Mouse (Mus musculus) forebrain, embryonic 12.5 days (tissue): ENCODE data around the gene Ppp1r26. TPM values are rescaled to one million over a fixed set of nuclear protein-coding genes. Genes with fewer than 3 reads are reported as not detected.

Source experiments
- polyA plus RNA-seq: library from polyadenylated mRNA; unstranded; fragments of >200 nt; fragmentation: Nextera tagmentation; extraction: Ambion mirVana; gene quantifications from 2 replicates; pipeline ENCODE4 v1.2.1, GENCODE M21; 2016

Ppp1r26 gene
- polyA plus RNA-seq, 1 experiment from 2014 or later = 9.2 TPM

Other genes with a start within 250 kb of the Ppp1r26 start
- gene 1700007K13Rik, start 19.5 kb downstream of the Ppp1r26 start, polyA plus RNA-seq = 1.3 and 2.3 TPM in 2 replicates
- gene Mrps2, start 21.3 kb downstream of the Ppp1r26 start, polyA plus RNA-seq = 58.0 and 58.1 TPM in 2 replicates
- 0.32 TPM in 2 replicates for gene Gbgt1, start 50.1 kb downstream of the Ppp1r26 start, polyA plus RNA-seq
- gene Gm10134, start 59.3 kb downstream of the Ppp1r26 start, polyA plus RNA-seq = 0.61 and 0.64 TPM in 2 replicates
- 55.2 and 62.6 TPM in 2 replicates for gene Ralgds, start 66.3 kb downstream of the Ppp1r26 start, polyA plus RNA-seq
- not detected in 2 replicates for gene Cel, start 116.6 kb downstream of the Ppp1r26 start, polyA plus RNA-seq
- 46.9 and 50.9 TPM in 2 replicates for gene Gtf3c5, start 137.0 kb downstream of the Ppp1r26 start, polyA plus RNA-seq
- gene Gfi1b, start 175.2 kb downstream of the Ppp1r26 start, polyA plus RNA-seq = 0.77 and 2.0 TPM in 2 replicates
- 27.7 and 31.7 TPM in 2 replicates for gene Tsc1, start 194.4 kb downstream of the Ppp1r26 start, polyA plus RNA-seq